Mouse (Mus musculus): Measurements from ENCODE around the gene Rtkn. TPM values are rescaled to one million over a fixed set of nuclear protein-coding genes. Genes with fewer than 3 reads are reported as not detected.

Gene Rtkn
- polyA plus RNA-seq, 1 experiment from 2014 or later, result 21.1 TPM

DNA sequence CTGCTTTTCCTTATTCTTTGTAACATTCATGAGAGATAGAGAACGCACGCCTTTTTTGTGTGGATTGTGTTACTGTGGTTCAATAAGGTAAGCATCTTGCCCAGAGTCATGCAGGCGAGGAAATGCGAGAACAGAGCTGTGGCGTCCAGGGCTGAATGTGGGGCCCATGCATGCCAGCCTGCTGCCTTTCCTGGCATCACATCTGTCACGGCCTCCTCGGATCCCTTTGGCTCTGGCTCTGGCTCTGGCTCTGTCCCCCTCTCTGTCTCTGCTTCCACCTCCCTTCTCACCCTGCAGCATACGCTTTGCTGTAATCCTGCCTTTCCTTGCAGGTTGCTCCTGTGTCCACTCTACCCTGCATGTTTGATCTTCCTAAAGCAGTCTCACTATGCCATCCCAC, 40.7 kb downstream of the Rtkn start:
- Histone ChIP-seq H3K36me3 (ENCODE audit: control insufficient read depth, insufficient read depth) (no peaks in the 10 kb centered on the region), H3K9me3 (ENCODE audit: control insufficient read depth) (no peaks in the 10 kb centered on the region), H3K4me3 (ENCODE audit: low read depth, low read length) (no peak overlapping the region), H3K4me1 (replicated peaks; ENCODE audit: control insufficient read depth, insufficient read depth, low read length) (no peaks in the 10 kb centered on the region), H3K27ac (ENCODE audit: low read depth, low read length) (no peak overlapping the region), H3K9ac (ENCODE audit: low read depth, low read length) (no peak overlapping the region), H3K27me3 (replicated peaks; ENCODE audit: control insufficient read depth, insufficient read depth, low read length) (no peaks in the 10 kb centered on the region), H3K4me2 (replicated peaks; ENCODE audit: low read depth) (no peak overlapping the region)
- TF ChIP-seq CTCF (IDR thresholded peaks at IDR 0.05; ENCODE audit: low read depth), result no peak
- no peak for ATAC-seq
- WGBS, result 88% methylated on average over 8 of the region's 8 CpGs

DNA sequence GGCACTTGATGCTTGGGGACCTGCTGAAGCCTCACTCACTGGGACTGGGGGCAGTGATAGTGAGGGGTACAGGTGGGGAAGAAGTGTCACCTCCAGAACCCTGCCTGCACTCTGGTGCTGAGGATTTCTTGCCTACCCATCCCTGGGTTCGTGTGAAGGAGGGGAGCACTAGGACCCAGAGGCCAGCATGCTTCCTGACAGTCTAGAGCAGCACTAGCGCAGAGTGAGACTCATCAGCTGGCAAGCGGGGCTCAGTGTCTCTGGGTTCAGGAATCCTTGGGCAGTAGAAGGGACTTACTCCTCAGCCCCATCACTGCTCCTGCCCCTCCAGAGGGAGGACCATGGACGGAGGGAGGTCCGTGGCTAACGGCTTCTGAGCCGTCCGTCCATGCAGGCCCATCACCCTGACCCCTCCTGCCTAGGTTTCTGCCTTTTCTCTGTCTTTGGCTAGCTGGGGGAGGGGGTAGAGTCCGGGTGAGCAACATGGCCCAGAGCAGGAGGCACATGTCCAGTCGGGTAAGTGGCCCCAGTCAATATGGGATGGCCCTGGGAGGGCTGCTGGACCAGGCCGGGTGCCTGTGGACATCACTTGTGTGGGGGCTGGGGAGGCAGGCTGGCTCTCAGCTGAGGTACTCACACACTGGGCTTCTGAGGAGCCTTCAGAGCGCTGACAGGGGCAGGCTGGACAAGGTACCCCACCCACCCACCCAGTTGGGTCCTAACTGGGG, 44.3 kb downstream of the Rtkn start:
- TF ChIP-seq CTCF (IDR thresholded peaks at IDR 0.05; ENCODE audit: low read depth), result no peak
- Histone ChIP-seq H3K9me3 (ENCODE audit: control insufficient read depth) (no peaks in the 10 kb centered on the region), H3K36me3 (ENCODE audit: control insufficient read depth, insufficient read depth) (peaks cover 24% of the 10 kb centered on the region; the same call in 1 of the 2 replicates), H3K27me3 (replicated peaks; ENCODE audit: control insufficient read depth, insufficient read depth, low read length) (no peaks in the 10 kb centered on the region), H3K4me1 (replicated peaks; ENCODE audit: control insufficient read depth, insufficient read depth, low read length) (no peaks in the 10 kb centered on the region), H3K4me2 (replicated peaks; ENCODE audit: low read depth) (peak overlapping the region; percentile 48), H3K4me3 (ENCODE audit: low read depth, low read length) (no peak overlapping the region), H3K9ac (ENCODE audit: low read depth, low read length) (no peak overlapping the region), H3K27ac (ENCODE audit: low read depth, low read length) (no peak overlapping the region)
- no peak for ATAC-seq
- 46% methylated on average over 12 of the region's 12 CpGs for WGBS

DNA sequence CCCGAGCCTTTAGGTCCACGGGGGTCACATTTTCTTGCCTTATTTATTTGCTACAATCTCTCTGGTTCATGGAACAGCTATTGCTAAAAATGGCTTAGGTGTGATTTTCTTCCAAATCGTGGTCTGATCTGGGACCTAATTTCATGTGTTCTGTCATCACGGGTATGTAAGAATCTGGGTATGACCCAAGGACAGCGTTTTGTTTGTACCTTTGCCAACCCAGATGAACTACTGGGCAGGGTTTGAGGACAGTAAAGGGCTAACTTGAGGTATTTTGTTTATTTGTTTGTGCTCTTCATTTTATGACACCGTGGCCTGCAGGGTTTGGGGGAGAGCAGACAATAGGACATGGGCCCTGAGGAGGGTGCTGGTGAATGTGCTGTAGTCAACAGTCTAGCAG, 45.3 kb downstream of the Rtkn start:
- Histone ChIP-seq H3K4me3 (ENCODE audit: low read depth, low read length) (no peak overlapping the region), H3K9ac (ENCODE audit: low read depth, low read length) (no peak overlapping the region), H3K27ac (ENCODE audit: low read depth, low read length) (no peak overlapping the region), H3K4me2 (replicated peaks; ENCODE audit: low read depth) (no peak overlapping the region), H3K4me1 (replicated peaks; ENCODE audit: control insufficient read depth, insufficient read depth, low read length) (no peaks in the 10 kb centered on the region), H3K36me3 (ENCODE audit: control insufficient read depth, insufficient read depth) (peaks cover 29% of the 10 kb centered on the region; the same call in 1 of the 2 replicates), H3K9me3 (ENCODE audit: control insufficient read depth) (no peaks in the 10 kb centered on the region), H3K27me3 (replicated peaks; ENCODE audit: control insufficient read depth, insufficient read depth, low read length) (no peaks in the 10 kb centered on the region)
- TF ChIP-seq CTCF (IDR thresholded peaks at IDR 0.05; ENCODE audit: low read depth), result no peak
- no peak for ATAC-seq
- 81% methylated on average over 6 of the region's 6 CpGs for WGBS

GRCm38 (mm10) chr6:83184858-83185435, 49.7 kb downstream of the Rtkn start:
- Histone ChIP-seq H3K4me2 (replicated peaks; ENCODE audit: low read depth) (no peak overlapping the region), H3K4me3 (ENCODE audit: low read depth, low read length) (no peak overlapping the region), H3K27me3 (replicated peaks; ENCODE audit: control insufficient read depth, insufficient read depth, low read length) (no peaks in the 10 kb centered on the region), H3K27ac (ENCODE audit: low read depth, low read length) (no peak overlapping the region), H3K9ac (ENCODE audit: low read depth, low read length) (no peak overlapping the region), H3K9me3 (ENCODE audit: control insufficient read depth) (no peaks in the 10 kb centered on the region), H3K4me1 (replicated peaks; ENCODE audit: control insufficient read depth, insufficient read depth, low read length) (no peaks in the 10 kb centered on the region), H3K36me3 (ENCODE audit: control insufficient read depth, insufficient read depth) (peaks cover 43% of the 10 kb centered on the region)
- no peak for ATAC-seq
- 88% methylated on average over 3 of the region's 3 CpGs for WGBS
- TF ChIP-seq CTCF (IDR thresholded peaks at IDR 0.05; ENCODE audit: low read depth), result peak; percentile 74

DNA sequence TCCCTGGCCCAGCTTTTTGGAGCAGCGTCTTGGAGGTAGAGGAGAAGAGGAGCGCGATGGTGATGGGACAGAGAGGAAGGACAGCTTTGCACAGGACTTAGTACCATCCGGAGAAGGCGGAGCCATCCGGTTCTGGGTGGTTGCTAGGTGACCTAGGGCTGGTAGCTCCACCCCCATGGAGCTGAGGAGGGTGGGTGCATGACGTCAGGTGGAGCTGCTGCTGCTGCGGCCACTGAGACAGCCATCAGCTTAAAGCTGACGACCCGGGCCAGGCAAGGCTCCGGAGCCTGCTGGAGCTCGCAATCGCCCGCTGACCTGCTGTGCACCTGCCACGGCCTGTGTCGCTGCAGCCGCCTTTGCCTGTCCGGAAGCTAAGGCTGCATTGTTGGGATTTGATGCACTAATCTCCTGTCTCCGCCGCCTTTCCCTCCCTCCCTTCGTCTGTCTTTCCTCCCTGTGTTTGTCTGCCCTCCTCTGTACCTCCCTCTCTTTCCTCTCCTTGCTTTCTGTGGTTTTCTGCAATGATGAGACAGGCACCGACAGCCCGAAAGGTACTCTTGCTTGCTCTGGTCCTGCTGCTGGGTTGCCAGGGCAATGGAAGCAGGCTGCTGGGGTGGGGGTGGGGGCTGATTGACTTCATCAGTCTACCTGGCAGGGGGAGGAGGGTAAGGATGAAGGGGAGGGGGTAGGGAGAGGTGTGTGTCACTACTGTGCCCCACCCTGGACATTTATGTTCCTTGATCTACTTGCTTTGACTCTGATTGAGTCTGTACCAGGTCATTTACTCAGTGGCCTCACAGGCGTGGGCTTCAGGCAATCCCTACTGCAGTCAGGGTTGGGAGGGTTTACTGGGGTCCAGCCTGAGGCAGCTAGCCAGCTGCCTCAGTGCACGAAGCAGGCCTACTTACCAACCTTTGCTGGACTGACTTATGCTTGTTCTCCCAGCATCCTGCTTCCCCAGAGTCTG, 50.9 kb downstream of the Rtkn start:
- H3K27me3 ChIP-seq (replicated peaks; ENCODE audit: control insufficient read depth, insufficient read depth, low read length), result no peaks in the 10 kb centered on the region
- no peaks in the 10 kb centered on the region for H3K4me1 ChIP-seq (replicated peaks; ENCODE audit: control insufficient read depth, insufficient read depth, low read length)
- peaks cover 55% of the 10 kb centered on the region for H3K36me3 ChIP-seq (ENCODE audit: control insufficient read depth, insufficient read depth)
- H3K9ac ChIP-seq (ENCODE audit: low read depth, low read length), result no peak overlapping the region
- H3K4me3 ChIP-seq (ENCODE audit: low read depth, low read length), result no peak overlapping the region
- 26% methylated on average over 25 of the region's 25 CpGs for WGBS
- H3K27ac ChIP-seq (ENCODE audit: low read depth, low read length), result no peak overlapping the region
- TF ChIP-seq CTCF (IDR thresholded peaks at IDR 0.05; ENCODE audit: low read depth), result no peak
- H3K9me3 ChIP-seq (ENCODE audit: control insufficient read depth), result no peaks in the 10 kb centered on the region
- peak; percentile 52; the same call in 1 of the 2 replicates for ATAC-seq
- peak overlapping the region; percentile 24; the same call in 1 of the 2 replicates for H3K4me2 ChIP-seq (replicated peaks; ENCODE audit: low read depth)

DNA sequence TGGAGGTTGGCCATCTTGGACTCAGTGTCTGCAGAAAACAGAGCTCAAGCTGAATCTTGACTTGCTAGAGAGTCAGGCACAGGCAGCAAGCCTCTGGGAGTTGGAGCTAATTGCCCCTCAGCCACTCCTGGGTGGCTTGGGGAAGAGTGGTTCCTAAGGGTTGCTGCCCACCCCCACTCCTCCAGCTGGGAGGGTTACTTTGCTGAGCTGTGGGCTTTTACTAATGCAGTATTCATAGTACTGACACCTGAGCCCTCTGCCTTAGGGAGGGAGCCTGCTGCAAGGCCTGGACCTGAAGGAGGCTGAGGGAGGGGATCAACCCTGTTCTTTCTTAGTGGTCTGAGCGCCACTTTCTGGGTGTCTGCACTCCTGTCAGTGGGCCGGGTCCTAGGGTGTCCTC, 51.7 kb downstream of the Rtkn start:
- H3K36me3 ChIP-seq (ENCODE audit: control insufficient read depth, insufficient read depth), result peaks cover 63% of the 10 kb centered on the region
- H3K27ac ChIP-seq (ENCODE audit: low read depth, low read length), result no peak overlapping the region
- no peak overlapping the region for H3K4me3 ChIP-seq (ENCODE audit: low read depth, low read length)
- ATAC-seq, result no peak
- no peak overlapping the region for H3K9ac ChIP-seq (ENCODE audit: low read depth, low read length)
- no peaks in the 10 kb centered on the region for H3K27me3 ChIP-seq (replicated peaks; ENCODE audit: control insufficient read depth, insufficient read depth, low read length)
- no peak overlapping the region for H3K4me2 ChIP-seq (replicated peaks; ENCODE audit: low read depth)
- TF ChIP-seq CTCF (IDR thresholded peaks at IDR 0.05; ENCODE audit: low read depth), result no peak
- WGBS, result 90% methylated on average over 2 of the region's 2 CpGs
- no peaks in the 10 kb centered on the region for H3K4me1 ChIP-seq (replicated peaks; ENCODE audit: control insufficient read depth, insufficient read depth, low read length)
- H3K9me3 ChIP-seq (ENCODE audit: control insufficient read depth), result no peaks in the 10 kb centered on the region

Measured in intestine, postnatal 0 days (tissue).